Mouse (Mus musculus) ES-Bruce4 (cell line): Measurements from ENCODE around the gene Eif3f. TPM values are rescaled to one million over a fixed set of nuclear protein-coding genes. Genes with fewer than 3 reads are reported as not detected.

Experiments used
- H3K27ac ChIP-seq: 2 replicates; pipeline ENCODE4 v1.5.1; 2012; ENCODE audit warnings: low read length, inconsistent platforms; ENCODE audit not compliant: insufficient read depth
- H3K27me3 ChIP-seq: 2 replicates; pipeline ENCODE4 v1.6.1; 2012; ENCODE audit warnings: mild to moderate bottlenecking, low read length, inconsistent platforms; ENCODE audit not compliant: control insufficient read depth, poor library complexity, insufficient read depth, severe bottlenecking
- H3K36me3 ChIP-seq: 2 replicates; pipeline ENCODE4 v1.6.1; 2012; ENCODE audit warnings: inconsistent platforms, mild to moderate bottlenecking, low read length, moderate library complexity; ENCODE audit not compliant: control insufficient read depth, poor library complexity, insufficient read depth, severe bottlenecking
- H3K4me1 ChIP-seq: one replicate; pipeline ENCODE4 v1.8.1; 2011; ENCODE audit warnings: low read length; ENCODE audit not compliant: control insufficient read depth, insufficient read depth
- H3K4me3 ChIP-seq: 2 replicates; pipeline ENCODE4 v1.5.1; 2011; ENCODE audit warnings: low read depth, mild to moderate bottlenecking, low read length
- H3K9ac ChIP-seq: 2 replicates; pipeline ENCODE4 v1.6.1; 2012; ENCODE audit warnings: low read depth, mild to moderate bottlenecking, inconsistent platforms; ENCODE audit not compliant: poor library complexity, severe bottlenecking
- H3K9me3 ChIP-seq: replicated peaks from 2 replicates; pipeline ENCODE4 v1.6.1; 2012; ENCODE audit warnings: mild to moderate bottlenecking, low read length, inconsistent platforms; ENCODE audit not compliant: control insufficient read depth, poor library complexity, insufficient read depth, severe bottlenecking
- CTCF ChIP-seq: IDR thresholded peaks from one replicate; pipeline ENCODE4 v1.8.1; 2011; ENCODE audit warnings: low read depth, low read length
- EP300 ChIP-seq: IDR thresholded peaks from 2 replicates; pipeline ENCODE4 v1.6.1; 2011; ENCODE audit warnings: low read depth, low read length; ENCODE audit not compliant: insufficient read depth
- POLR2A ChIP-seq: IDR thresholded peaks from one replicate; pipeline ENCODE4 v1.8.1; 2011; ENCODE audit warnings: low read length; ENCODE audit not compliant: insufficient read depth
- polyA plus RNA-seq: library from polyadenylated mRNA; stranded (reverse); fragments of >200 nt; gene quantifications from 2 replicates; pipeline ENCODE4 v1.2.4, GENCODE M21; 2011; ENCODE audit warnings: low read depth; ENCODE audit not compliant: missing spikeins, insufficient read depth, insufficient read length

Gene Eif3f
- polyA plus RNA-seq, 1 experiment = 223 TPM

- TF ChIP-seq POLR2A (no peak), EP300 (no peak), CTCF (peak; percentile 5)
- Histone ChIP-seq H3K4me3 (no peak overlapping the region), H3K36me3 (peaks cover 46% of the 10 kb centered on the region), H3K9me3 (no peaks in the 10 kb centered on the region), H3K27me3 (no peaks in the 10 kb centered on the region), H3K9ac (no peak overlapping the region), H3K4me1 (no peaks in the 10 kb centered on the region), H3K27ac (no peak overlapping the region)
Observed at GRCm38 (mm10) chr7:108944002-108944401, 9.8 kb downstream of the Eif3f start.

- H3K36me3 ChIP-seq = peaks cover 12% of the 10 kb centered on the region
- TF ChIP-seq CTCF (no peak), EP300 (no peak), POLR2A (no peak)
- H3K9ac ChIP-seq = no peak overlapping the region
- no peaks in the 10 kb centered on the region for H3K4me1 ChIP-seq
- no peak overlapping the region for H3K4me3 ChIP-seq
- peaks cover 6% of the 10 kb centered on the region; the same call in 1 of the 2 replicates for H3K27me3 ChIP-seq
- H3K27ac ChIP-seq = no peak overlapping the region
- H3K9me3 ChIP-seq = no peaks in the 10 kb centered on the region
Observed at GRCm38 (mm10) chr7:108948611-108949010, 14.4 kb downstream of the Eif3f start.

- Histone ChIP-seq H3K4me3 (no peak overlapping the region), H3K9me3 (no peaks in the 10 kb centered on the region), H3K4me1 (no peaks in the 10 kb centered on the region), H3K27me3 (peaks cover 6% of the 10 kb centered on the region; the same call in 1 of the 2 replicates), H3K9ac (no peak overlapping the region), H3K36me3 (peaks cover 10% of the 10 kb centered on the region), H3K27ac (no peak overlapping the region)
- no peak for TF ChIP-seq CTCF
- TF ChIP-seq POLR2A = no peak
Observed at GRCm38 (mm10) chr7:108949301-108949700, 15.1 kb downstream of the Eif3f start.

GRCm38 (mm10) chr7:108950312-108950761 lies 16.1 kb downstream of the Eif3f start, which contains the start of gene Tub:
TSS of gene Tub (plus strand) at chr7:108950338.
- Histone ChIP-seq H3K4me3 (peak within 1 kb of the TSS; percentile 73), H3K27me3 (peaks cover 6% of the 10 kb centered on the region; the same call in 1 of the 2 replicates), H3K4me1 (no peaks in the 10 kb centered on the region), H3K27ac (no peak within 1 kb of the TSS), H3K9ac (peak within 1 kb of the TSS; percentile 35), H3K9me3 (no peaks in the 10 kb centered on the region), H3K36me3 (peaks cover 5% of the 10 kb centered on the region; the same call in 1 of the 2 replicates)
- TF ChIP-seq CTCF = no peak
- TF ChIP-seq EP300 = no peak
- no peak for TF ChIP-seq POLR2A

- Histone ChIP-seq H3K4me1 (no peaks in the 10 kb centered on the region), H3K36me3 (0 out of 2 replicates have a peak, but pooled peaks cover under 1% of the 10 kb centered on the region), H3K4me3 (peak overlapping the region; percentile 73), H3K9ac (peak overlapping the region; percentile 35), H3K9me3 (no peaks in the 10 kb centered on the region), H3K27ac (no peak overlapping the region), H3K27me3 (peaks cover 6% of the 10 kb centered on the region; the same call in 1 of the 2 replicates)
- TF ChIP-seq CTCF (no peak), EP300 (no peak), POLR2A (no peak)
Observed at GRCm38 (mm10) chr7:108950762-108951331, 16.6 kb downstream of the Eif3f start.

GRCm38 (mm10) chr7:108952801-108953200 lies 18.6 kb downstream of the Eif3f start:
- Histone ChIP-seq H3K27ac (no peak overlapping the region), H3K4me1 (no peaks in the 10 kb centered on the region), H3K9ac (no peak overlapping the region), H3K4me3 (no peak overlapping the region), H3K27me3 (peaks cover 6% of the 10 kb centered on the region; the same call in 1 of the 2 replicates), H3K36me3 (no peaks in the 10 kb centered on the region), H3K9me3 (no peaks in the 10 kb centered on the region)
- TF ChIP-seq POLR2A = no peak
- no peak for TF ChIP-seq CTCF
- TF ChIP-seq EP300 = no peak
